Mouse (Mus musculus) kidney, postnatal 0 days (tissue): ENCODE results near the gene Apod. TPM values are rescaled to one million over a fixed set of nuclear protein-coding genes. Genes with fewer than 3 reads are reported as not detected.
A peak's percentile ranks its signal among the peaks of the same experiment; 100 is the strongest.

Experiments used
- ATAC-seq: fragments of 200-750 bp; cut with Nextera tagmentation; replicated peaks from 2 replicates; pipeline ENCODE4 v1.8.0; 2017; ENCODE audit warnings: low read depth, moderate number of reproducible peaks, moderate TSS enrichment, moderate library complexity; ENCODE audit not compliant: low FRiP score
- DNase-seq: peaks from one replicate; pipeline ENCODE4 v3.0.0-alpha.2; 2016; ENCODE audit warnings: low spot score
- H3K27ac ChIP-seq: fragments of 300-500 bp; sonication (generic); 2 replicates; pipeline ENCODE4 v1.5.1; 2014; ENCODE audit warnings: mild to moderate bottlenecking
- H3K27me3 ChIP-seq: fragments of 300-500 bp; sonication (generic); 2 replicates; pipeline ENCODE4 v1.6.1; 2014; ENCODE audit warnings: low read length, mixed read lengths; ENCODE audit not compliant: insufficient read depth
- H3K36me3 ChIP-seq: fragments of 300-500 bp; sonication (generic); 2 replicates; pipeline ENCODE4 v1.6.1; 2014; ENCODE audit warnings: low read length, mixed read lengths; ENCODE audit not compliant: insufficient read depth
- H3K4me1 ChIP-seq: fragments of 300-500 bp; sonication (generic); replicated peaks from 2 replicates; pipeline ENCODE4 v1.6.1; 2014; ENCODE audit warnings: antibody characterized with exemption, low read length, mixed read lengths; ENCODE audit not compliant: insufficient read depth
- H3K4me2 ChIP-seq: fragments of 300-500 bp; sonication (generic); 2 replicates; pipeline ENCODE4 v1.6.1; 2014; ENCODE audit warnings: mild to moderate bottlenecking, low read length, moderate library complexity, mixed read lengths
- H3K4me3 ChIP-seq: fragments of 300-500 bp; sonication (generic); replicated peaks from 2 replicates; pipeline ENCODE4 v1.5.1; 2014; ENCODE audit warnings: low read depth, low read length
- H3K9ac ChIP-seq: fragments of 300-500 bp; sonication (generic); 2 replicates; pipeline ENCODE4 v1.6.1; 2014; ENCODE audit warnings: low read depth, low read length
- H3K9me3 ChIP-seq: fragments of 300-500 bp; sonication (generic); replicated peaks from 2 replicates; pipeline ENCODE4 v1.6.1; 2016; ENCODE audit warnings: low read length, inconsistent platforms, mixed read lengths
- CTCF ChIP-seq: IDR thresholded peaks from 2 replicates; pipeline ENCODE4 v1.5.1; 2016; ENCODE audit warnings: antibody characterized with exemption, low read depth, mild to moderate bottlenecking, moderate library complexity
- WGBS: fragments of 180-500 bp; shearing (Covaris S2); extraction: QIAGEN DNeasy Blood & Tissue Kit; methylation state at CpG from one replicate; pipeline ENCODE4 v1.1.7; 2014; 5-methylcytosine and 5-hydroxymethylcytosine counted together
- polyA plus RNA-seq: library from polyadenylated mRNA; unstranded; fragments of >200 nt; fragmentation: Nextera tagmentation; extraction: Ambion mirVana; gene quantifications from 2 replicates; pipeline ENCODE4 v1.2.1, GENCODE M21; 2015

Gene Apod
- polyA plus RNA-seq: 0.64 and 1.9 TPM in 2 replicates

GRCm38 (mm10) chr16:31314497-31315233 lies at the start of gene Apod:
Apod (minus strand) TSS chr16:31314808.
- H3K9ac ChIP-seq: no peak within 1 kb of the TSS
- no peaks in the 10 kb centered on the region for H3K9me3 ChIP-seq
- no peak within 1 kb of the TSS for H3K4me2 ChIP-seq
- 78% methylated on average over 9 of the region's 9 CpGs for WGBS
- no peak for TF ChIP-seq CTCF
- DNase-seq (no peak), ATAC-seq (no peak)
- no peaks in the 10 kb centered on the region for H3K4me1 ChIP-seq
- no peak within 1 kb of the TSS for H3K4me3 ChIP-seq
- H3K27me3 ChIP-seq: no peaks in the 10 kb centered on the region
- H3K27ac ChIP-seq: peak within 1 kb of the TSS; percentile 73; the same call in 1 of the 2 replicates
- H3K36me3 ChIP-seq: no peaks in the 10 kb centered on the region

- no peak for DNase-seq
- no peak overlapping the region for H3K27ac ChIP-seq
Observed at GRCm38 (mm10) chr16:31363685-31364436, 49.3 kb upstream of the Apod start.

GRCm38 (mm10) chr16:31359542-31359941 lies 44.9 kb upstream of the Apod start:
- WGBS: 57% methylated on average over 5 of the region's 5 CpGs
- H3K9me3 ChIP-seq: no peaks in the 10 kb centered on the region
- H3K36me3 ChIP-seq: no peaks in the 10 kb centered on the region
- H3K27ac ChIP-seq: no peak overlapping the region
- no peak overlapping the region for H3K9ac ChIP-seq
- H3K4me1 ChIP-seq: no peaks in the 10 kb centered on the region
- no peak overlapping the region for H3K4me3 ChIP-seq
- DNase-seq (no peak), ATAC-seq (no peak)
- no peak for TF ChIP-seq CTCF
- no peak overlapping the region for H3K4me2 ChIP-seq
- H3K27me3 ChIP-seq: no peaks in the 10 kb centered on the region

More at GRCm38 (mm10) chr16:31363685-31364436, 49.3 kb upstream of the Apod start:
- Histone ChIP-seq H3K27me3 (no peaks in the 10 kb centered on the region), H3K36me3 (no peaks in the 10 kb centered on the region), H3K4me3 (no peak overlapping the region), H3K9me3 (no peaks in the 10 kb centered on the region), H3K9ac (no peak overlapping the region), H3K4me2 (no peak overlapping the region), H3K4me1 (no peaks in the 10 kb centered on the region)
- ATAC-seq: no peak
- no peak for TF ChIP-seq CTCF
- 60% methylated on average over 11 of the region's 11 CpGs for WGBS

- H3K36me3 ChIP-seq: no peaks in the 10 kb centered on the region
- no peak overlapping the region for H3K4me2 ChIP-seq
- 43% methylated on average over 9 of the region's 9 CpGs for WGBS
- ATAC-seq (no peak), DNase-seq (no peak)
- TF ChIP-seq CTCF: no peak
- no peak overlapping the region for H3K9ac ChIP-seq
- no peak overlapping the region for H3K4me3 ChIP-seq
- no peaks in the 10 kb centered on the region for H3K4me1 ChIP-seq
- H3K27ac ChIP-seq: no peak overlapping the region
- no peaks in the 10 kb centered on the region for H3K9me3 ChIP-seq
- no peaks in the 10 kb centered on the region for H3K27me3 ChIP-seq
Observed at GRCm38 (mm10) chr16:31358991-31359390, 44.4 kb upstream of the Apod start.

GRCm38 (mm10) chr16:31358576-31358975 lies 44.0 kb upstream of the Apod start:
- Histone ChIP-seq H3K4me2 (no peak overlapping the region), H3K27me3 (no peaks in the 10 kb centered on the region), H3K36me3 (no peaks in the 10 kb centered on the region), H3K4me3 (no peak overlapping the region), H3K9ac (no peak overlapping the region), H3K4me1 (no peaks in the 10 kb centered on the region), H3K9me3 (no peaks in the 10 kb centered on the region), H3K27ac (no peak overlapping the region)
- no peak for ATAC-seq
- 55% methylated on average over 15 of the region's 15 CpGs for WGBS
- TF ChIP-seq CTCF: no peak
- DNase-seq: no peak

- no peak for ATAC-seq
- Histone ChIP-seq H3K27me3 (no peaks in the 10 kb centered on the region), H3K9ac (no peak overlapping the region), H3K36me3 (no peaks in the 10 kb centered on the region), H3K27ac (no peak overlapping the region), H3K4me3 (no peak overlapping the region), H3K9me3 (no peaks in the 10 kb centered on the region), H3K4me1 (no peaks in the 10 kb centered on the region), H3K4me2 (no peak overlapping the region)
- TF ChIP-seq CTCF: no peak
- no peak for DNase-seq
- WGBS: 72% methylated on average over 6 of the region's 6 CpGs
Observed at GRCm38 (mm10) chr16:31355882-31356281, 41.3 kb upstream of the Apod start.
